Mouse (Mus musculus) kidney, postnatal 0 days (tissue): Measurements from ENCODE around the gene Nova1. TPM values are rescaled to one million over a fixed set of nuclear protein-coding genes. Genes with fewer than 3 reads are reported as not detected.

Experiments
- ATAC-seq: fragments of 200-750 bp; cut with Nextera tagmentation; replicated peaks from 2 replicates; pipeline ENCODE4 v1.8.0; 2017; ENCODE audit warnings: low read depth, moderate number of reproducible peaks, moderate TSS enrichment, moderate library complexity; ENCODE audit not compliant: low FRiP score
- DNase-seq: peaks from one replicate; pipeline ENCODE4 v3.0.0-alpha.2; 2016; ENCODE audit warnings: low spot score
- H3K27ac ChIP-seq: fragments of 300-500 bp; sonication (generic); 2 replicates; pipeline ENCODE4 v1.5.1; 2014; ENCODE audit warnings: mild to moderate bottlenecking
- H3K27me3 ChIP-seq: fragments of 300-500 bp; sonication (generic); 2 replicates; pipeline ENCODE4 v1.6.1; 2014; ENCODE audit warnings: low read length, mixed read lengths; ENCODE audit not compliant: insufficient read depth
- H3K36me3 ChIP-seq: fragments of 300-500 bp; sonication (generic); 2 replicates; pipeline ENCODE4 v1.6.1; 2014; ENCODE audit warnings: low read length, mixed read lengths; ENCODE audit not compliant: insufficient read depth
- H3K4me1 ChIP-seq: fragments of 300-500 bp; sonication (generic); replicated peaks from 2 replicates; pipeline ENCODE4 v1.6.1; 2014; ENCODE audit warnings: antibody characterized with exemption, low read length, mixed read lengths; ENCODE audit not compliant: insufficient read depth
- H3K4me2 ChIP-seq: fragments of 300-500 bp; sonication (generic); 2 replicates; pipeline ENCODE4 v1.6.1; 2014; ENCODE audit warnings: mild to moderate bottlenecking, low read length, moderate library complexity, mixed read lengths
- H3K4me3 ChIP-seq: fragments of 300-500 bp; sonication (generic); replicated peaks from 2 replicates; pipeline ENCODE4 v1.5.1; 2014; ENCODE audit warnings: low read depth, low read length
- H3K9ac ChIP-seq: fragments of 300-500 bp; sonication (generic); 2 replicates; pipeline ENCODE4 v1.6.1; 2014; ENCODE audit warnings: low read depth, low read length
- H3K9me3 ChIP-seq: fragments of 300-500 bp; sonication (generic); replicated peaks from 2 replicates; pipeline ENCODE4 v1.6.1; 2016; ENCODE audit warnings: low read length, inconsistent platforms, mixed read lengths
- CTCF ChIP-seq: IDR thresholded peaks from 2 replicates; pipeline ENCODE4 v1.5.1; 2016; ENCODE audit warnings: antibody characterized with exemption, low read depth, mild to moderate bottlenecking, moderate library complexity
- WGBS: fragments of 180-500 bp; shearing (Covaris S2); extraction: QIAGEN DNeasy Blood & Tissue Kit; methylation state at CpG from one replicate; pipeline ENCODE4 v1.1.7; 2014; 5-methylcytosine and 5-hydroxymethylcytosine counted together
- polyA plus RNA-seq: library from polyadenylated mRNA; unstranded; fragments of >200 nt; fragmentation: Nextera tagmentation; extraction: Ambion mirVana; gene quantifications from 2 replicates; pipeline ENCODE4 v1.2.1, GENCODE M21; 2015

Nova1 gene
- 0.86 and 0.87 TPM in 2 replicates for polyA plus RNA-seq

- Histone ChIP-seq H3K4me3 (peak within 1 kb of the TSS; percentile 73), H3K4me2 (peak within 1 kb of the TSS; percentile 87), H3K9ac (peak within 1 kb of the TSS; percentile 72), H3K27me3 (peaks cover 6% of the 10 kb centered on the region; the same call in 1 of the 2 replicates), H3K9me3 (no peaks in the 10 kb centered on the region), H3K36me3 (no peaks in the 10 kb centered on the region), H3K27ac (peak within 1 kb of the TSS; percentile 44; the same call in 1 of the 2 replicates), H3K4me1 (no peaks in the 10 kb centered on the region)
- no peak for TF ChIP-seq CTCF
- peak; percentile 68 for DNase-seq
- WGBS, result under 1% methylated on average over 22 of the region's 68 CpGs
- ATAC-seq, result peak; percentile 77
Measured at GRCm38 (mm10) chr12:46818856-46819347, at the start of gene Nova1. Nova1 (minus strand) TSS chr12:46818929.

DNA sequence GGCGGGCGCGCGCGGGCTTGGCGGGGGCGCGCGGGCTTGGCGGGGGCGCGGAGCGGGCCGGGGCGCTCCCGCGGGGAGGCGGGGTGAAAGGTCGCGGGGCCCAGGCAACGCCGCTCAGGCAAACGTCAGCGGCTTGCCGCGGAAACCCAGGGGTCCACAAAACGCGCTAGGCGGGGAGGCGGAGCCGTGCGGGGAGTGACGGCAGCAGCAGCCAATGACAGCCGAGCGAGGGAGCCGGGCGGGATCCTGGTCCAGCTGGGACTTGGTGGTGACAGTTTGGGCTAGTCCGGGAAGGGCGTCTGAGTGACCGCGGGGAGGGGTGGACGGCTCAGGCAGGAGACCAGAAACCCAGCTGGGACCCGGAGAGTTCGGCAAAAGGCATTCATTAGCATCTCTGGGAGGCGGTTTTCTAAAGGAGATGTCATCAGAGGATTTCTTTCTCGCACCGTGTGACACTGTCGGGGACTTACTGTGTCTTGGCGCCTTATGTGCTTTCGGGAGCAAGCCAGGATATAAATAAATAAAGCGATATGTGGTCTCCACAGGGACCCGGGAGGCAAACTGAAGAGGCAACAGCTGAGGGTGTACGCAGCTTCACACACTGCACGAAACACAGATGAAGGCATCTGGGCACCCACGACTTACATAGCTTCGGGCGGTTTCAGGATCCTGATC lies 756 bp upstream of the Nova1 start:
- peak; percentile 96 for ATAC-seq
- under 1% methylated on average over 55 of the region's 57 CpGs for WGBS
- H3K27ac ChIP-seq, result peak overlapping the region; percentile 44; the same call in 1 of the 2 replicates
- TF ChIP-seq CTCF, result no peak
- no peaks in the 10 kb centered on the region for H3K9me3 ChIP-seq
- H3K9ac ChIP-seq, result peak overlapping the region; percentile 72
- H3K4me3 ChIP-seq, result peak overlapping the region; percentile 73
- peak overlapping the region; percentile 87 for H3K4me2 ChIP-seq
- H3K4me1 ChIP-seq, result no peaks in the 10 kb centered on the region
- DNase-seq, result peak; percentile 92
- no peaks in the 10 kb centered on the region for H3K36me3 ChIP-seq
- peaks cover 6% of the 10 kb centered on the region; the same call in 1 of the 2 replicates for H3K27me3 ChIP-seq

- under 1% methylated on average over 60 of the region's 61 CpGs for WGBS
- H3K9me3 ChIP-seq, result no peaks in the 10 kb centered on the region
- no peaks in the 10 kb centered on the region for H3K36me3 ChIP-seq
- H3K27me3 ChIP-seq, result peaks cover 6% of the 10 kb centered on the region; the same call in 1 of the 2 replicates
- ATAC-seq (0 out of 2 replicates have a peak, but pooled peaks have one; percentile 15), DNase-seq (peak; percentile 37)
- peak overlapping the region; percentile 72 for H3K9ac ChIP-seq
- no peak overlapping the region for H3K27ac ChIP-seq
- H3K4me1 ChIP-seq, result no peaks in the 10 kb centered on the region
- peak overlapping the region; percentile 73 for H3K4me3 ChIP-seq
- no peak for TF ChIP-seq CTCF
- H3K4me2 ChIP-seq, result peak overlapping the region; percentile 87
Measured at GRCm38 (mm10) chr12:46818021-46818855, 491 bp downstream of the Nova1 start.

DNA sequence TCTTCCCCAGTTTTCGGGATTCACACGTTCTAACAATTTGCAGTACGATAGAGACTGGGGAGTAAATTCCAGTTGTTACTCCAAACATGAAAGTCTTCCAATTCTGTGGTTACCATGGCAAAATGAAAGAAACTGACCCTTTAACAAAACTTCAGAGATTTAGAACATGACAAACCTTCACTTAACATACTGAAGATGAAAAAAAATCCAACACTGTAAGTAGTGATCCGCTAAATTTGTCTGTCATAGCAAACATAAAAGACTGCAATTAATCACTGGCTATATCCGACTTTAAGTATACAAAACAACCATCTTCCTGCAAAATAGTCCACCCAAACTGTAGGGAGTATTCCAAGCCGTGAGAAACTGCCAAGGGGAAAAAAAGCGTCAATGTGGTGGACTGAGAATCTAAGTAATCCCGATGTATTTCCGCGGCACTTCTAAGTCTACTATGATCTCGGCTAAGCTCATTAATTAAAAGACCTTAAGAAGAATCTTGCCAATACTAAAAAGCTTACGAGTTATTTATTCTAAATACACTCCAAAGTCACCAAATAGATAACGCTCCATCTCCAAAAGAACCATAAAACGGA lies 1.4 kb downstream of the Nova1 start:
- H3K4me2 ChIP-seq, result peak overlapping the region; percentile 87
- WGBS, result 13% methylated on average over 14 of the region's 14 CpGs
- no peaks in the 10 kb centered on the region for H3K4me1 ChIP-seq
- no peak overlapping the region for H3K27ac ChIP-seq
- ATAC-seq (no peak), DNase-seq (peak; percentile 12)
- H3K27me3 ChIP-seq, result peaks cover 6% of the 10 kb centered on the region; the same call in 1 of the 2 replicates
- H3K4me3 ChIP-seq, result peak overlapping the region; percentile 73
- no peaks in the 10 kb centered on the region for H3K36me3 ChIP-seq
- H3K9me3 ChIP-seq, result no peaks in the 10 kb centered on the region
- no peak overlapping the region for H3K9ac ChIP-seq
- no peak for TF ChIP-seq CTCF

DNA sequence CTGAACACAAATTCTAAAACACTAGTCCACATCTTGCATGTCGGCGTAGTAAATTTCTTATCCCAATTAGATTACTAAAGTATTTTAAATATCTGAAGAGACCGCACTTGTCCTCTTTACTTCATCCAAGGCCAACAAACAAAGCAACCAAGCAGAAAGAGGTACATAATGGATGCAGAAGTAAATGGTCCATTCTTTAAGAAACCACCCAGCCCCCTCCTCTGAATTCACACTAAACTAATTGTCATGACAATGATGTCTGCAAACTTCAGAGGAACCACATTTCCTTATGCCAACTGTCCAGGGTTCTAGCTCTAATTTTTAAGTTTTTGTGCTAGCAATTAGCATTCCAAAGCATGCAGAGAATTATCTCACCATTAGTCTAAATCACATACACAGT lies 2.4 kb downstream of the Nova1 start:
- no peaks in the 10 kb centered on the region for H3K4me1 ChIP-seq
- ATAC-seq (no peak), DNase-seq (no peak)
- no peak overlapping the region for H3K9ac ChIP-seq
- TF ChIP-seq CTCF, result no peak
- H3K36me3 ChIP-seq, result no peaks in the 10 kb centered on the region
- no peak overlapping the region for H3K27ac ChIP-seq
- no peak overlapping the region for H3K4me2 ChIP-seq
- H3K27me3 ChIP-seq, result peaks cover 6% of the 10 kb centered on the region; the same call in 1 of the 2 replicates
- 91% methylated on average over 3 of the region's 3 CpGs for WGBS
- no peak overlapping the region for H3K4me3 ChIP-seq
- H3K9me3 ChIP-seq, result no peaks in the 10 kb centered on the region

GRCm38 (mm10) chr12:46815697-46816096 lies 3.0 kb downstream of the Nova1 start:
- no peak for ATAC-seq
- 75% methylated on average over 5 of the region's 5 CpGs for WGBS
- TF ChIP-seq CTCF, result no peak

More at GRCm38 (mm10) chr12:46815697-46816096, 3.0 kb downstream of the Nova1 start:
- Histone ChIP-seq H3K4me1 (no peaks in the 10 kb centered on the region), H3K9me3 (no peaks in the 10 kb centered on the region), H3K4me3 (no peak overlapping the region), H3K27me3 (peaks cover 6% of the 10 kb centered on the region; the same call in 1 of the 2 replicates), H3K9ac (no peak overlapping the region), H3K27ac (no peak overlapping the region), H3K36me3 (no peaks in the 10 kb centered on the region), H3K4me2 (no peak overlapping the region)
- DNase-seq, result no peak
